Mouse (Mus musculus) skeletal muscle tissue, postnatal 0 days (tissue): Measurements from ENCODE around the gene Stoml3. TPM values are rescaled to one million over a fixed set of nuclear protein-coding genes. Genes with fewer than 3 reads are reported as not detected.

ENCODE experiments used
- polyA plus RNA-seq: library from polyadenylated mRNA; unstranded; fragments of >200 nt; fragmentation: Nextera tagmentation; extraction: Ambion mirVana; gene quantifications from 2 replicates; pipeline ENCODE4 v1.2.1, GENCODE M21; 2015

The Stoml3 gene
- polyA plus RNA-seq, result not detected in 2 replicates

GRCm38 (mm10) chr3:53488353-53488752 lies at the start of gene Stoml3:
TSS of gene Stoml3 (plus strand) at chr3:53488653.

GRCm38 (mm10) chr3:53463046-53463764 lies 25.2 kb upstream of the Stoml3 start, which contains the start of the genes Nhlrc3 and Proser1:
TSS of gene Nhlrc3 (minus strand) at chr3:53463332.
TSS of gene Proser1 (plus strand) at chr3:53463666.

Other genes starting within 250 kb of the Stoml3 start
- gene Nhlrc3, start 25.3 kb upstream of the Stoml3 start, polyA plus RNA-seq, result 4.7 and 5.4 TPM in 2 replicates
- gene Proser1, start 25.0 kb upstream of the Stoml3 start, polyA plus RNA-seq, result 8.4 and 10.6 TPM in 2 replicates
- 2.1 and 2.8 TPM in 2 replicates for gene Frem2, start 168.7 kb downstream of the Stoml3 start, polyA plus RNA-seq